Mouse (Mus musculus) gastrocnemius, adult 2 months (tissue): ENCODE results near the gene Rnf4. TPM values are rescaled to one million over a fixed set of nuclear protein-coding genes. Genes with fewer than 3 reads are reported as not detected.
A peak's percentile ranks its signal among the peaks of the same experiment; 100 is the strongest.

ENCODE experiments used
- DNase-seq: peaks from one replicate; pipeline ENCODE4 v3.0.0; 2022
- H3K27ac ChIP-seq: fragments of 200-600 bp; 2 replicates; pipeline ENCODE4 v1.8.1; 2022; ENCODE audit warnings: mild to moderate bottlenecking
- H3K4me3 ChIP-seq: fragments of 200-600 bp; 2 replicates; pipeline ENCODE4 v1.8.1; 2022; ENCODE audit warnings: mild to moderate bottlenecking, moderate library complexity
- CTCF ChIP-seq: fragments of 200-600 bp; IDR thresholded peaks from 2 replicates; pipeline ENCODE4 v1.8.1; 2022; ENCODE audit warnings: antibody characterized with exemption, mild to moderate bottlenecking, moderate library complexity
- intact Hi-C: fragments of 180-260 bp; cut with DNase I; formaldehyde crosslinking; loops from one replicate; pipeline ENCODE4 v1.15.1; 2025
- total RNA-seq, 2 experiments: library from RNA; stranded (reverse); gene quantifications; 2 replicates each; pipeline ENCODE4 v1.2.3; 2021

Gene Rnf4
- total RNA-seq, 2 experiments from 2014 or later: 16.5 to 19.8 TPM

GRCm38 (mm10) chr5:34395850-34396540 is 59.9 kb downstream of the Rnf4 start:
- TF ChIP-seq CTCF: no peak
- no peak overlapping the region for H3K27ac ChIP-seq
- intact Hi-C loops: no loop called here
- no peak for DNase-seq
- no peak overlapping the region for H3K4me3 ChIP-seq

GRCm38 (mm10) chr5:34397866-34398265 is 61.8 kb downstream of the Rnf4 start:
- intact Hi-C loops: no loop called here
- Histone ChIP-seq H3K27ac (peak overlapping the region; percentile 53; the same call in 1 of the 2 replicates), H3K4me3 (no peak overlapping the region)
- peak; percentile 51 for TF ChIP-seq CTCF
- no peak for DNase-seq

GRCm38 (mm10) chr5:34398326-34398725 is 62.2 kb downstream of the Rnf4 start:
- intact Hi-C loops: no loop called here
- Histone ChIP-seq H3K4me3 (no peak overlapping the region), H3K27ac (peak overlapping the region; percentile 53)
- TF ChIP-seq CTCF: no peak
- no peak for DNase-seq

Other genes with a start within 250 kb of the Rnf4 start
- 1 to 10 TPM; 1.1 to 2.1 TPM for gene Poln, start 166.8 kb upstream of the Rnf4 start, total RNA-seq
- 1 to 10 TPM; 3.2 to 4.2 TPM for gene Haus3, start 166.8 kb upstream of the Rnf4 start, total RNA-seq
- gene Mxd4, start 148.6 kb upstream of the Rnf4 start, total RNA-seq: 10 to 100 TPM; 25.8 to 35.6 TPM
- gene Zfyve28, start 47.8 kb upstream of the Rnf4 start, total RNA-seq: under 1 TPM; 0.36 to 0.64 TPM
- gene Cfap99, start 47.7 kb upstream of the Rnf4 start, total RNA-seq: not detected
- 10 to 100 TPM; 16.5 to 17.7 TPM for gene Fam193a, start 33.6 kb downstream of the Rnf4 start, total RNA-seq
- 1 to 10 TPM; 2.3 to 3.0 TPM for gene Tnip2, start 177.7 kb downstream of the Rnf4 start, total RNA-seq
- gene Sh3bp2, start 189.5 kb downstream of the Rnf4 start, total RNA-seq: 1 to 10 TPM in 1 of 2 experiments, under 1 TPM in 1; 0.98 to 7.7 TPM
- gene Add1, start 237.4 kb downstream of the Rnf4 start, total RNA-seq: 10 to 100 TPM; 72.3 to 74.9 TPM